Mouse (Mus musculus): ENCODE results near the gene Ccdc28b. TPM values are rescaled to one million over a fixed set of nuclear protein-coding genes. Genes with fewer than 3 reads are reported as not detected.

The Ccdc28b gene
- total RNA-seq, 2 experiments from 2014 or later = 41.0 to 44.5 TPM

DNA sequence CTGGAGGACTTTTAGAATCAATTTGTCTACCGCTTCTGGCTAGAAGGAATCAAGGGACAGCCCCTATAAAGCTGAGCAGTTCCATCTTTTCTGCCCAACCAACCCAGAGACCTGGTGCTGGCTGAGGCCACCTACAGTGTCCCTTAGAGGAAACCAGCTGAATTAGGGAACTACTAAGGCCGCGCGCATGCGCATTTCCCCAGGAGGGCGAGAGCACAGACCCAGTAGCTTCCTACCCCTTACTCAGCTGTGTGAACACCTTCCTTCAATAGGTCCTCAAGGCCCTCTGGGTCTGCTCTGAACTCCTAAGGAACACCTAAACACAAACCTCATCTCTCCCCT lies 1.3 kb upstream of the Ccdc28b start:
- intact Hi-C loops (cut with DNase I) = no loop called here
- no peak for DNase-seq

- peak; percentile 64 to 83 for DNase-seq
- intact Hi-C loops (cut with DNase I) = no loop called here
Measured at GRCm38 (mm10) chr4:129624281-129625028, 708 bp upstream of the Ccdc28b start.

GRCm38 (mm10) chr4:129622803-129623535 lies 778 bp downstream of the Ccdc28b start:
- intact Hi-C loops (cut with DNase I) = no loop called here
- no peak for DNase-seq

DNA sequence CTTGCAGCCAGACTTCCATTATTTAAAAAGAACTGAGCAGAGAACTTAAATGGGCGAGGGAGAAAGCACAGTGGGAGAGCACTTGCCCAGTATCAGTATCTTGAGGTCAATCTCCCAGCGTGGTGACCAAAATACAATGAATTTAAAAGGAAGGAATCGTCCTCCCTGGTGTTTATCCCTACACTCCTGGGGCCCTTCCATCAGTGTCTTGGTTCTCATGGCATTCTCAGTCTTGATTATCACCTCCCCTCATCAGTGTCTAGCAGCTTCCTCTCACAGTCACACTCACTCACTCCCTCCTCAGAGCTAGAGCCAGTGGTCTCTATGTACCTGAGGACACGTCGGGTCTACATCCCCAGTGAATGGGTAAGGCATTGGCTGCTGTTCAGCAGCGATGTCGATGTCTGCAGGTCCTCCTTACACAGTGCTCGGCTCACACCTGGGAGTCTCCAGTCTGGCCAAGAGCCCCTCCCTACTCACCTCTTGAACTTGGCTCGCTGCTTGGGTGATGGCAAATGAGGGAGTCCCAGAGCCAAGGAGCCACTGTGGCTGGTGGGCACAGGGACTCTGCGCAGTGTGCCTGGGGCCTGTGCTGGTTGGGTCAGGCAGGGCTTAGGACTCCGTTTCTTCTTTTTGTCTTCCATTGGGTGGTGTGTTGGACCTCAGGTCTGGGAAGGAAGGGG lies 1.5 kb downstream of the Ccdc28b start:
- no peak for DNase-seq
- intact Hi-C loops (cut with DNase I) = no loop called here

GRCm38 (mm10) chr4:129621283-129621841 lies 2.4 kb downstream of the Ccdc28b start:
- DNase-seq = peak in 1 of 2 experiments; percentile 38
- intact Hi-C loops (cut with DNase I) = no loop called here

- no peak for DNase-seq
- intact Hi-C loops (cut with DNase I) = no loop called here
Measured at GRCm38 (mm10) chr4:129620419-129621282, 3.1 kb downstream of the Ccdc28b start.

GRCm38 (mm10) chr4:129618786-129619691 lies 4.7 kb downstream of the Ccdc28b start, which contains the start of gene Iqcc:
Iqcc (minus strand) TSS chr4:129619099.
- intact Hi-C loops (cut with DNase I) = no loop called here
- DNase-seq = peak; percentile 95 to 98

GRCm38 (mm10) chr4:129618031-129618430 lies 5.7 kb downstream of the Ccdc28b start:
- no peak for DNase-seq
- intact Hi-C loops (cut with DNase I) = no loop called here

- DNase-seq = no peak
- intact Hi-C loops (cut with DNase I) = no loop called here
Measured at GRCm38 (mm10) chr4:129617121-129617641, 6.6 kb downstream of the Ccdc28b start.

DNA sequence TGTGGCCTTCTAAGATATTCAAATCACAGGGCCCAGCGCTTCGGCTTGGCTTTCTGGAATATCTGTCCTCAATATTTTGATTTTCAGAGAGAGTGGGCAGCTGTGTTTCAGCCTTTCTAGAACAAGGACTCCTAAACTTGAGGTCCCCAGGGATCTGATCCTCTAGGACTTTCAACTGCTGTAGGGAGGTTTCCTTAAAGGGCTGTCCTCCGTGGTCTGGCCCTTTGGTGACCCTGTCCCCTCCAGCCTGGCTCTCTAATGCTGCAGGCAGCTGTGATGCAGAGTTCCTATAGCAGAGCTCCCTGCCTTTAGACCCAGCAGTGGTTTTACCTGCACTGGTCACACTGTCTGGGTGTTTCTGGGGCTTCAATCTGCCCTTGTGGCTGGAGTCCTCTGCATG lies 7.1 kb downstream of the Ccdc28b start:
- intact Hi-C loops (cut with DNase I) = no loop called here

GRCm38 (mm10) chr4:129615801-129616290 lies 7.9 kb downstream of the Ccdc28b start:
- intact Hi-C loops (cut with DNase I) = no loop called here
- no peak for DNase-seq

More for the DNA sequence above, 7.1 kb downstream of the Ccdc28b start:
- DNase-seq = no peak

GRCm38 (mm10) chr4:129614093-129614492 lies 9.7 kb downstream of the Ccdc28b start, which contains the start of gene Dcdc2b:
Dcdc2b (minus strand) TSS chr4:129614257.
- no peak for DNase-seq
- intact Hi-C loops (cut with DNase I) = no loop called here

GRCm38 (mm10) chr4:129610472-129610871 lies 13.3 kb downstream of the Ccdc28b start:
- no peak for DNase-seq
- intact Hi-C loops (cut with DNase I) = no loop called here

- intact Hi-C loops (cut with DNase I) = no loop called here
- DNase-seq = no peak
Measured at GRCm38 (mm10) chr4:129610026-129610425, 13.7 kb downstream of the Ccdc28b start.

- intact Hi-C loops (cut with DNase I) = loop anchor here (2.0 kb wide), 1 partner anchor 24 kb away; no protein-coding TSS in a partner anchor
- no peak for DNase-seq
Measured at GRCm38 (mm10) chr4:129609139-129609631, 14.6 kb downstream of the Ccdc28b start.

DNA sequence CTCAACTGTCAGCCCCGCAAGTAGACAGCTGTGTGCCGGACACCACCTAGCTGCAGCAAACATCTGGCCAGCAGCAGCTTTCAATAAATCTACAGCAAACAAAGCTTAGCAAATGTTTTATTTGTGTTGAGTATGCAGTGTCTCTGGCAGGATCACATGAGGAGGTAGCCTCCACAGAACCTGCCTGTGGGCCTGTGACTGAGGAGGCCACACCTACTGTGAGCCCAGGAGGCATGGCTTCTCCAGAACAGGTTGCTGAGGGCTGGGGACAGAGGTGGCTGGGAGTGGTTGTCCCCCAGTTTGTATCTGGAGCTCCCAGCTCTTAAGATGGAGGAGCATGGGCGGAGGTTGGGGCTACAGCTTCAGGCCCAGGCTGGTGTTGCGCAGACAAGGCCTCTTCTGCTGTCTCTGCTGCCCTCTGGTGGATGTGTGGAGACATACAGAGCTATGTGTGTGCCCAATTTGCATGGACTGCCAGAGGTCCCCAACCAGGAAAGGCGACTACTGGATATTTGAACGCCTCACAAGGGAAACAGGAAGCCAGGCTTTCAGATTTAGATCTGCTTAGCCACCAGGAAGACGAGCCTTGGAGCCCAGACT lies 15.2 kb downstream of the Ccdc28b start:
- DNase-seq = peak in 1 of 2 experiments; percentile 76
- intact Hi-C loops (cut with DNase I) = loop anchor here (2.0 kb wide), 1 partner anchor 24 kb away; no protein-coding TSS in a partner anchor

Measured in gastrocnemius, postnatal 36 days (tissue).